Mouse (Mus musculus) left cerebral cortex, adult 18-20 months (tissue): ENCODE data around the gene Spag16. TPM values are rescaled to one million over a fixed set of nuclear protein-coding genes. Genes with fewer than 3 reads are reported as not detected.
A peak's percentile ranks its signal among the peaks of the same experiment; 100 is the strongest.
"Not testable (repeated sequence)": the region's sequence is repeated elsewhere in the genome, so short reads cannot be mapped to it uniquely, and the experiment has no call there.

Experiments used
- DNase-seq, 2 experiments: peaks; one replicate each; pipeline ENCODE4 v3.0.0; 2021 to 2022; ENCODE audit warnings: low spot score in 2 of 2, mixed read lengths in 1 of 2
- long read RNA-seq, 2 experiments: library from polyadenylated mRNA; stranded (forward); transcript quantifications; one replicate each; pipeline ENCODE4 v2.0.0; 2021
- total RNA-seq, 2 experiments: library from RNA; stranded (reverse); gene quantifications; 2 replicates each; pipeline ENCODE4 v1.2.3; 2021

The Spag16 gene
- total RNA-seq = 1 to 10 TPM in 1 of 2 experiments, under 1 TPM in 1; 0.73 to 1.5 TPM
- long read RNA-seq, experiment 1, partial matches to known transcripts = 0 of 1 reads
- long read RNA-seq, experiment 1, other reads (novel, unspliced or antisense) = 1 of 1 reads
- long read RNA-seq, experiment 2 = 0 reads

DNA sequence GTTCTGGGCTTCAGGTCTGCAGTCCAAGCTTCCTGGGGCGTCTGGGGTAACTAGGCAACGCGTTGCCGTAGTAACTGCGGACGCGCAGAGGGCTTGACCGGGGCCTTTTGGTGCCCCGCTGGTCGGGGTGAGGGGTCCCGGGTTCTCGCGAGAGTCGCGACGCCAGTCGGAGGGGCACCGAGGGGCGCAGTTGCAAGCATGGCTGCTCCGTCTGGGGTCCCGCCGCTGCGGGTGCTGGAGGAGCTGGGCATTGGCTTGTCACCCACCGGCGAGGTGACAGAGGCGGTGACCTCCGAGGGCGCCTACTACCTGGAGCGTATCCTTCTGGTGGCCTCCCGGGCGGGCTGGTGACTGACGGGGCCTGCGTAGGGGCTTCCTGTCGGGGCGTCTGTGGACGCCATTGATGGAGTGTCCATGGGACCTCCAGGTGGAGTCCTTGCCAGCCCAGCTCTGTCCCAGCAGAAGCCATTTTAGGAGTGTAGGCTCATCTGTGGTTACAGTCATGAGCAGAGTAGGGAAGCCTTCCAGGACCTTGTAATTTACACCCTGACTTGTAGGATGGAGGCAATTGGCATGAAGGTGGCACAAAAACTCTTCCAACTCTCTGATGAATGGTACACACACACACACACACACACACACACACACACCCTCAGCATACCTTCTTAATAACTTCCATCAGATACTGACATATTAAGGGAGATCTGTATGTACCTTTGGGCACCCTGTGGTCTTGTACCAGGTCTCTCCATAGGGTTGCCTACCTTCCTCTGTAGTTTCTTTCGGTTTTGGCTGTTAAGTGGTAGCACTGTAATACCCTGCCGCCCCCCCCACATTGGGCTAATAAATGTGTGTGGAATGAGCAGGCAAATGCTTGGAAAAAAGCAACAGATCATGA lies at the start of gene Spag16:
Gene Spag16 (plus strand): TSS at position 165 of the 898 bp plus-strand sequence.
- peak in 1 of 2 experiments; percentile 2 for DNase-seq

DNA sequence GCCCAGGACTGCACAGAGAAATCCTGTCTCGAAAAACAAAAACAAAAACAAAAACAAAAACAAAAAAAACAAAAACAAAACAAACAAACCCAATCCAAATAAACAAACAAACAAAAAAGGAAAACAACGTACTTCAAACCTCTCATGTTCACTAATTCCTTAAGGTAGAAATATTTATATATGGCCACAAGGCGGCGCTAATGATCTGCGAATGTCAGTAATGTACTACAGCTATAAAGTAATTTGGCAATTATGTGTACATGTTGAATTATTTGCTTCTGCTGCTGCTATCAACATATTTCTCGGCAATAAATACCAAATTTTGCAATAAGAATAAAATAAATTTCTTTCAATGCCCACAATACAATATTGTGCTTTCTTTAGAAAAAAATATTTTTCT lies 41.6 kb upstream of the Spag16 start:
- DNase-seq = peak; percentile 26 to 63

DNA sequence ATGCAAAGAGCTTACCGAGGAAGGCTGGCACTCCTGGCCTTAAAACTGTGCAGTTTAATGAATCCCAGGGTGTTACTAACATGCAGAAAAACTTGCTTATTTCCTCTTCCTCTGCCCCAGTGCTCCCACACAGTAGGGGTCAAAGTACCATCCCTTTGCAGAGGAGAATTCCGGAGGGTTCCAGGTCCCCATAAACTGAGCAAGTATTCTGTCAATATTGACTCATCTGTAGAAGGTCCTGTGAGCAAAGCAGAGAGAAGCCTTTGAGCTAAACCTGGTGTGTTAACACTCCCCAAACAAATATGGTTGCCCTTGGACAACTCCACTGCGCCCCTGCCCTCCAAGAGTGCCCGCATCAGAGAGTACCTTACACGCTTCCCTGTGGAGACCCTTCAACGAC lies 40.1 kb upstream of the Spag16 start:
- DNase-seq = no peak

DNA sequence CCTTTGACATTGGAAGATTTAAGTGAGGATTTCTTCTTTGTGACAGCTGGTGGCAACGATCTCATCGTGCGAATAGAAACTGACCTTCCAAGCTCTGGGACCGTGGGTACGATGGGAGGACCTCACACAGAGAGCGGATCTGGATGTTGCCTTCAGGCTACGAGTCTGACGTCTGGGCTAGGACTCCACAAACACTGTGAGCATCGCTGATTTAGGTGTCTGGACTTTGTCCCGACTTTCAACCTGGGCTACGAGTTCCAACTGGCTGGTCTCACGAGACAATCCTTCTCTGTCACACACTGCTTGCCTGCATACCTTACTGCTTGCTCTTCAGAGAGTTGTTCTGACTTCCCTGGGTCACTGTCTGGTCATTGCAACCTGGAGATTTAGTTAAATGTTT lies 39.4 kb upstream of the Spag16 start:
- DNase-seq = no peak

DNA sequence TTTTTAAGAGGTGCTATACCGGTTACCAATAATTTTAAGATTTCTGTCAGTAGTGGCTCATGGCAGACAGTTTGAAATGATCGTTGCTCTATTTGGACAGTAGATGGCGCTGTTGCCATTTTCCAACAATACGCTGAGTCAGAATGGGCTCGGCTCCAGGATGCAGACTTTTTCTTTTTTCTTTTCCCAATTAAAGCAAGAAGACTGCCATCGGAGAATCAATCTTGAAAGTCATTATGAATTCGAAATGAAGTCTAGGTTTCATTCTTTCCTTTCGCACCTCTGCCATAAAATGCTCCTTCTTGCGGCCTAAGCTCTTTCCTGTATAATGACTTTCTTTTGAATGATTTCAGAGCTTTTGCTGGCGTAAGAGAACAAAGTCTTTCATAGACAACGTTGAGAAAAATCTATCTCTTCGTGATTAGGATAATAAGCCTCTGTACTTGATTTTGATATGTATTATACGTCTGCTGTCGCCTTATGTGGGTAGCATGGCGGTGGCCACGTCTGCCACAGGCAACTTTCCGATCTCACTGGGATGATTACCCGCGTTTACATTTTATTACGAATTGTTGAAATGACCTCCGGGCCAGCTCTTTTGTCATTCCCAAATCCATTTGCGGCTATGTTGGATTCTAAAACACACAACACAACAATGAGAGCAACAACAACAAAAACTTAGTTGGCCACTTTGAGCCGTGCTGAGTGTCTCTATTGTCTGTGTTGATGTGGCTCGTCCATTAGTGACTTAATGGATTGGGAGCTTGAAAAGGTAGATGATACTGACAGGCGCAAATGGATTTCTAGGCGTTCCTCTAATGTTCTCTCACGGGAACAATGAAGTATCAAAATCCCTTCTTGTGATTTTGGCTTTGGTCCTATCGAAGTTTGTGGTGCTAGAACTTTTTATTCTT lies 36.2 kb upstream of the Spag16 start:
- peak; percentile 71 for DNase-seq

DNA sequence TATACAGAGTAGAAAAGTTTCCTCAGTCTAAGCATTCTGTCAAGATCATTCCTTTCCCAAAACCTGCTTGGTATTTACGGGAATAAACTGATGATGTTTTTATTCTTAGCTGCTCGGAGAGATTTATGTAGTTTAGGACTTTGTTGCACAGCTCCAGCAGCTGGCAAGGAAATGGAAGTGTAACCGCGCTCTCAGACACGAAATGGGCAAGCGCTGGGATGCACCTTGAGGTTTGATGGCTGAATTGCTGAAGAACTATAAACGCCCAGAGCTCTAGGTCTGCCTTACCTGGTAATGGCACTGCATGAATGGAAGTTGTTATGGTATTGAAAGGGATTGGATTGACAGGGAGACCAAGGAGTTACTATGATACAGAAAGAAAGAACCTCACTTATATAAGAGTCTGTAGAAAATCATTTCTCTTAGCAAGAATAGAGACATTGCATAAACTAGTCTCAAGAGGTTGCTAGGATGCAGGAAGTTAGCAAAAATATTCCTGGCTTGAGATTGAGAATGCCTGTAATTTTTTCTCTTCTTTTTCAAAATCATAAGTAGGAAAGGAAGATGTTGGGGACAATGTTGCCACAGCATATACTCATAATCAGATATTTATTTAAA lies 27.7 kb upstream of the Spag16 start:
- peak in 1 of 2 experiments; percentile 5 for DNase-seq

DNA sequence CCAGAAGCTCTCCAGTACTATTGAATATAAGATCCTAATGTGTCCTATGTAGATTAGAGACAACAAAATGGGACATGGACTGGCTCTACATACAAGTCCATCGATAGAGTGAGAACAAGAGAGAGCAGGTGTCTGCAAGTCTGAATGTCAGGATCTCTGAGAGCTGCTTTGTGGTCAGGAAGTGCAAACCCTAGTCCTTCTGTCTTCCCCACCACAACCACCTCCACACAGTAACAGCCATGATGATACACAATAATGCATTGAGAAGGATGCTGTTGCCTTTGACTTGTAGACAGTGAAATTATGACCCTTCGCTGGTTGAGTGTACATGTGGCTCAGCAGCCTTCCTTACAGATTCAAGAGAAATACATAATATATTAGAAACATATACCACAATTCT lies 16.6 kb upstream of the Spag16 start:
- no peak for DNase-seq

DNA sequence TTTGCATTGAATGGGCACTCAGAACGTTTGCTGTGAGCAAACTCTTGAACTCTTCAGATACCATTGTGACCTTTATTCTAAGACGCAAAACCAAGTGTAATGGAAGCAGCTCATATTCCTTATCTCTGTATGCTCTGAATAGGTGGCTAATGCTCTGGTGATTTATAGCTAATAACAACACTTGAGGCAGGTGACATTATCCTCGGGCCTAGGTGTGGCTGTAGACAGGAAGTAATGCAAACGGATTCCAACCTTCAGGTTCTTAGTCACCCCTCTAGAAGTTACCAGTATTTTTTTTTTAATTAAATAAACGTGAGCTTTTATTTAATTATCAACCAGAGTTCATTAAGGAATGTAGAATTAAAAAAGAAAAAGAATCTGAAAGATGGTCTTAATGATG lies 1.1 kb upstream of the Spag16 start:
- not testable (repeated sequence) for DNase-seq

DNA sequence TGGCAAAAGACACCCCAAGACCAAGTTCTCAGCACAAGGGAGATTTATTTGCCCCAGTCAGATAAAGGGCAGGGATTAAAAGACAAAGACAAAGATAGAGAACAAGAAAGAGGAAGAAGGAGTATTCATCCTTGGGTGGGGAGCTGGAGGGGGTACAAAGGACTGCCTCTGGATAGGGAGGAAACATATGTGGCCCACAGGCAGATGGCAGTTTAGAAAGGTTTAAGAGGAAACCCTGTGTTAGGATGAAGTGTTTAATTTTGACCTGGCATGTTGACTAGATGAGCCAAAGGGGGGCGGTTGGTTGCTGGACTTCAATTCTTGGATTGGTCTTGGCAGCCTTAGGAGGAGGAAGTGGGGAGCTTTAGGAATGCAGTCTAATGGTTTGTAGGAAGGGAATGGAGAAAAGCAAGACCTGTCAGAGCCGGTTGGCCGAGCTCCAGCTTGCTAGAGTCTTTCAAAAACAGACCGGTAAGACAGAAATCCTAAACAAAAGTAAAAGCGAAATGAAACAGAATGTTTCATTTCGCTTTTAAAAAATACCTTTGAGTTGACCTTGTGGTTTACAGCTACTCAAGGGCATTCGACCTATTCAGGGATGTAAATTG lies 2.2 kb downstream of the Spag16 start:
- no peak for DNase-seq

DNA sequence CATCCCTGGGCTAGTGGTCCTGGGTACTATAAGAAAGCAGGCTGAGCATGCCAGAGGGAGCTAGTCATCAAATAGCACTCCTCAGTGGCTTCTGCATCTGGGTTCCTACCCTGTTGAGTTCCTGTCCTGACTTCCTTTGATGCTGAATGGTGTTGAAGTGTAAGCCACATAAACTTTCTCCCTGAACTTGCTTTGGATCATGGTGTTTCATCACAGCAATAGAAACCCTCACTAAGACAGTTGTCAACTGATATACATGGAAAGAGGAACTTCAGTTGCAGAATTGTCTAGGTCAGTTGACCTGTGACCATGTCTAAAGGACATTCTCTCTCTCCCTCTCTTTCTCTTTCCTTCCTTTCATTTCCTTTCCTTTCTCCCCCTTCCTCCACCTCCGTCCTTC lies 3.8 kb downstream of the Spag16 start:
- DNase-seq = no peak

DNA sequence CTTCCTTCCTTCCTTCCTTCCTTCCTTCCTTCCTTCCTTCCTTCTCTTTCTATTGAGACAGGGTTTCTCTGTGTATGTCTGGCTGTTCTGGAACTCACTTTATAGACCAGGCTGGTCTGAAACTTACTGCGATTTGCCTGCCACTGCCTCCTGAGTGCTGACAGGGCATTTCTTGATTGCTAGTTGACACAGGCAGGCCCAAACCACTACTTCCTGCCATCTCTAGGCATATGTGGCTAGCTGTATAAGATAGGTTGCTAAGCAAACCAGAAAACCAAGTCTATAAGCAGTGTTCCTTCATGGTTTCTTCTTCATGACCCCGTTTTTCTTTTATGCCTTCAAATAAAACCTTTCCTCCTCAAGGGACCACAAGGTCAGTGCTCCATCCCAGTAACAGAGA lies 4.2 kb downstream of the Spag16 start:
- DNase-seq = no peak

DNA sequence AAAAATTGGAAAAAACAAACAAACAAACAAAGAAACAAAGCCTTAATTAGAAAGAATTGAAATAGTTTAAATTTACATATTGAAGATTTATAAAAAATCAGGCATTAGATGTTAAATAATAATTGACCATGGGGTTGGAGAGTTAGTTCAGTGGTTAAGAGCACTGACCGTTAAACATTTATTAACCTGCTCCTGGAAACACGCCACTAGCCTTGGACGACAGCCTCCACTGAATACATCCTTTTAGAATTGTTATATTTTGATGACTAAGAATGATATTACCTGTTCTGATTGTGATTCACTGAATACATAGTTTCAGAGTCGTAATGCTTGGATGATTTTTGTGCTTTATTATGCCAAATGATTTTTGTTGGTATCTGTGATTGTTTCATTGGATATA lies 6.7 kb downstream of the Spag16 start:
- DNase-seq = not testable (repeated sequence)

DNA sequence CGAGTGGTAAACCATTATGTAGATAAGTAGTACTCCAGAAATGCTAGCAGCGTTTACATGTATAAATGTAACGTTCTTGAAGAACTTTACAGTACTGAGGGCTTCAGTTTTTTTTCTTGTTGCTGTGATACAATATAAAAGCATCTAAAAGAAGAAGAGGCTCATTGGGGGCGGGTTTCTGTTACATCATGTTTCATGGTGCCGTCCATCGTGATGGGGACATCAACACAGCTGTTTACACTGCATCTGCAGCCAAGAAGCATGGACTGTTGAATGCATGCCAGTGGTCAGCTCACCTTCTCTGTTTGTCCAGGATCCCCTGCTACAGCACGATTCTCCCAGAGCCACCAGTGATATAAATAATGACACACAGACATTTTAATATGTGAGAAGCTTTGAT lies 26.7 kb downstream of the Spag16 start:
- DNase-seq = no peak

DNA sequence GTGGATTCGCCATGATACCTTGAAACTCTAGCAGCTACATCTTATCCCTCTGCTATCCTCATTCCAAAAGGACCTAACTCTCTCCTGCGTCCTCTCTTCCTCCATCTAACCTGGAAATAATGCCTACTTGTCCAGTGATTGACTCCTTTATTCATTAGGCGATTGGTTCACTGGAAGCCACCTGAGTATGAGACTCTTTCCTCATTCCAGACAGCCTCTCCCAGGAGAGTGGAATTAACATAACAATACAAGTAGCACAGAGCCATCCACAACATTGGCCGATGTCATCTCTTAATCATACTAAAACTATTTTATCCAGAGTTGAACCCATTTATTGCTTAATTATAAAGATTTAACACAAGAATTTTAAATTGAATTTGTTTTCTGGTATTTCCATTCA lies 41.0 kb downstream of the Spag16 start:
- DNase-seq = no peak

DNA sequence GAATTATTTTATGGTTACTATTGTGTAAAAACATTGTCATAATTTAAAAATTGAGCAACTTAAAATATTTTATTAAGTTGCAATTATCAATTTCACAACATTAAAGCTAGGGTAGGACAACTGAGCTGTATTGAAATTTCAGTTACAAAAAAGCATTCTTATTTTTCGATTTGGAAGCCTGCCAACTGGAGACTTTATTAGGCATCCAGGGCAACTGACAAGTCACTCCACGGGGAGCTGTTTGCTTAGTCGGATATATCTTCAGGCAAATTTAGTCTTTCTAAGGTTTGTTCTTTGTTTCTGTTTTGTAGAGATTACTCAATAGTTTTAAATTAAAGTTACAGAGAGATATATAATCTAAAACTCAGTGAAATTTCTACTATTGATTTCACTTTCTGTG lies 129.8 kb downstream of the Spag16 start:
- no peak for DNase-seq

DNA sequence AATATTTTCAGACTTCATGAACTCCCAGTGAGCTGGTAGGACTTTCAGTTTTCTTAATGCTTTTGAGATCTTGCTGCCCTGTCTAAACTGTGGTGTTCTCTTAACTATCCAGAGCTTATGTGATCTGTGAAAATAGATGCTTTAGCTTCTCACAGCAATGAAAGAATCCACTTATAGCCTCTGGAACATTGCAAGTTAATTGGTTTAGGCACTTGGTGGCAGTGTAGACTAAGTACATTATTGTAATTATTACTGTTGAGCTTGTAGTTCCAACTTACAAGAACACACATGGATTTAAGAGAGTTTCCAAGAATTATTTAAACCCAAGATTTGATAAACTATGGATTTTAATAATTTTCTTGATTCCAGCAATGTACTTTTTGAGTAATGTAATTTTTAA lies 170.1 kb downstream of the Spag16 start:
- no peak for DNase-seq

DNA sequence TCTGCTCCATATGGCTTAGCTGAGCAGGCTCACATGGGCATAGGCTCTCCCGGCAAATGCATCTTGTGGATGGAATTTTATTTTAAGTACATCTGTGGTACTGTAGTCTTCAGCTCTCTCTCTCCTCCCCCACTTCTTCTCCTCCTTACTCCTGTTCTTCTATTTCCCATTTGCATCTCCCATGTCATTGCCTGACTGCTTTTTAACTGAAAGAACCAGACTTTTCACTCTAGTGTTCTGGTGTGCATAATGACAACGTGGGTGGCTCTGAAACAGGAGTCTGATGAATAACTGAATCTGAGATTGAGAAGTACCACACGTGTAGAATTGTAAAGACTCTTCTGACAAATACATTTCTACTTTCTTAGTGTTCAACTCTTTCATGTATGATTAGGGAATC lies 186.2 kb downstream of the Spag16 start:
- DNase-seq = peak in 1 of 2 experiments; percentile 12

DNA sequence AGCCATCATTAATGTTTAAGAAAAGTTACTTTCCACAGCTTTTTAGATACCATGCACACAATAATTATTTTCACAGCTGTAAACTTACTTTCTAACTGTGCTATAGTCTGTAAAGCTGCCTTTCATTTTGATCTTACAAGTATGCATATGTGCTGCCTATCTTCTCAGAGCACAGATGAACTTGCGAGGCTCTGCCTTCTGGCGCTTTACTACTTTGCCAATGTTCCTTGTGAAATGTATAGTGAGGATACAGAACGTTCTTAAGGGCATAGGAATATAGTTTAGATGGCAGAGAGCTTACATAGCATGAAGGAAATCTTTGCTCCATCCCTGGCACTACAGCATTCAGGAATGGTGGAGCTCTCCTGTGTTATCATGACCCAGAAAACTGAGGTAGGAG lies 210.6 kb downstream of the Spag16 start:
- DNase-seq = no peak

DNA sequence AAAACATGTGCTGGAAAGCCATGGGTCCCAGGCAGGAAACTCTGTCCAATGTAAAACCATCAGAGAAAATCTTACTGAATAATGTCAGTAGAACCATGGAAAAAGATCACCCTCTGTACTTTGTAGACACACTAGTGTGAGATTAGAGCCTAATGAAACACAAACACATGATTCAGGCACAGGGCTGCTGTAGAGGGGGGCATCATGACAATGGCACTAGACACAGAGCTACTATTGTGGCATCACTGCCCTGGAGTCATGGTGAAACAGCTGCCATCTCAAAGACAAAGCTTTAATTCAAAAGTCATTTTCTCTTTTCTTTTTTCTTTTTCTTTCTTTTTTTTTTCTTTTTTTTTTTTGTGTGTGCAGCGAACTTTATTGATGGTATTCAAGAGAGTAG lies 240.6 kb downstream of the Spag16 start:
- DNase-seq = no peak

DNA sequence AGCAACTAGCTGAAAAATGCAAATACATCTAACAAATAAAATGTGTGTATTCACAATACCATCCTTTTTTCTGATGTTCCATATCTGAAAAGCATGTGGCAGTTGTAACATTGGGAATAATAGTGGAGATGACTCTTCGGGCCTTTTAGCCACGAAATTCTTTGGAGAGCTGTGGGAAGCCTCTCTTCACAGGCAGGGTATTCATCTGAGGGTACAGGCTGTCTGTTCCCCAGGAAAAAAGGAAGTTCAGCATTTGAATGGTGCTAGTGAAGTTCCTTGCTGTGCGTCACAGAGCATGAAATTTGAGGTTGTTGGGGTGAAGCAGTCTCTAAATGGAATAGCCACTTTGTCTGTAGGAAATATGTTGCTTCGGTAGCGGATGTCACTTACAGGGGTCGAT lies 246.7 kb downstream of the Spag16 start:
- DNase-seq = no peak

DNA sequence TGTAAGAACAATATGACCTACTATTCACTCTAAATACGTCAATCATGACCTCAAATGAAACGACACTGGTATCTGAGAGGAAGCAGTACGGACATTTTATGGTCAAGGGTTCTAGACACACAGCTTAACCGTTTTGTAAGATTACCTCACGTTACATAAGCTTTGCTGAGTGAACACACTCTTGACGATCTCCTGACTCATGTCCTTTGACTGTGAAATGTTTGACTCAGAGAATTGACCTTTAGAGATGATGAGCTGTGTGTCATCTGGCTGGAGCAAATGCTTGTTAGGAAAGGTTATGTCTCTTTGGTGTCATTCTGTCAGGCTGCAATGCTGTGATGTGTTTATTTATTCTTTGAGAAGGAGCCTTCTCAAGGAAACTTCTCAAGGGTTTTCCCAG lies 252.0 kb downstream of the Spag16 start:
- DNase-seq = no peak
